Mouse (Mus musculus) embryonic stem cell, embryonic (primary cell): ENCODE data around the gene Atg5.

Source experiments
- CTCF ChIA-PET, 4 experiments: fragments of 300-600 bp in 2 of 4; fragments of 350-600 bp in 2 of 4; sonication (Branson Sonifier 250); formaldehyde crosslinking; loops; one replicate each; lab custom pipeline; 2022; ENCODE audit warnings: inconsistent platforms in 2 of 4; lab: Charles Lee
- POLR2A ChIA-PET, 4 experiments: fragments of 300-600 bp in 2 of 4; fragments of 350-600 bp in 2 of 4; sonication (Branson Sonifier 250); formaldehyde crosslinking; loops; one replicate each; lab custom pipeline; 2022; ENCODE audit warnings: antibody characterized with exemption in 4 of 4, inconsistent platforms in 1 of 4; lab: Charles Lee

Gene Atg5

GRCm38 (mm10) chr10:44303648-44304329 lies 35.6 kb downstream of the Atg5 start:
- CTCF ChIA-PET, result interaction anchor here in 1 of 4 experiments (0.5 kb wide), 1 partner anchor 173 kb away, joined by 3 read pairs; no protein-coding TSS in a partner anchor
- POLR2A ChIA-PET, result interaction anchor here in 1 of 4 experiments (1.6 kb wide), 1 partner anchor 22 kb away, joined by 3 read pairs; no protein-coding TSS in a partner anchor

DNA sequence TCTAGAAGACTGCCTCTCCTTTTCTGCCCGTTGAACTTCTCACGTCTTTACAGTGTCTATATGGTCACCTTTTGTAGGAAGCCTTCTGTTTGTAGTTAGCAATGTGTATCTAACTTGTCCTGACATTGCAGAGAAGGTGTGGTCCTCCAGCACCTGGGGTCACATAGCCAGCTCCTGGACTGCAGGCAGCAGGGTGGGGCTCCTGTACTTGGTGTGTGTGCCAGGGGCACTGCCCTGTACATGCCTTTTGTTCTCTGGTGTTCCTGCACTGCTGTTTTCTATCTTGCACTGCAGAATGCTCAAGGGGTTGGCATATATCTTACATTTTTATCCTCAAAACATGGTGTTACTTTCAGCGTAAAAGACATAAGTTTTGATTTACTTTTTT lies 36.2 kb downstream of the Atg5 start:
- CTCF ChIA-PET, result no interaction called here
- POLR2A ChIA-PET, result interaction anchor here in 2 of 4 experiments (1.4 to 1.6 kb wide), 3 partner anchors 21 to 146 kb away, joined by 3 read pairs; no protein-coding TSS in a partner anchor

DNA sequence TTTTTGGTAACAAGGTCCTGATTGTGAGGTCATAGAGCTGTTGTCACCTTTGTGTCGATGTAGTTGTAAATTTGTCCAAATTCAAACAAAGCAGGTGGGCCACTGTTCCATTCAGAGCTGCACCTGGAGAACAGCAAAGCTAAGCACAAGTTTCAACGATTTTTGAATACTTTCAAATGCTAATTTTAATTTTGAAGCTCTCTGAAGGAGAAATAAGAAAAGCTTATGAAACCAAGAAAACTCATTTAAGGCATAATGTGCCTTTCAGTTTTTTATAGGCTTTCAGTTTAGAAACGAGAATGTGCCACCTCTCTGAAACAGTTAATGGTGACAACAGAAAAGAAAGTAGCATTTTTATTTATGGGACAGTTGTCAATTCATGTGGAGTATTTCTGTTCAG lies 36.7 kb downstream of the Atg5 start:
- POLR2A ChIA-PET, result interaction anchor here in 2 of 4 experiments (0.6 to 1.6 kb wide), 6 partner anchors 21 to 307 kb away, joined by 3 to 6 read pairs (median 3); no protein-coding TSS in a partner anchor
- CTCF ChIA-PET, result interaction anchor here in 1 of 4 experiments (0.6 kb wide), 1 partner anchor 576 kb away, joined by 4 read pairs; no protein-coding TSS in a partner anchor

GRCm38 (mm10) chr10:44306308-44306707 lies 38.1 kb downstream of the Atg5 start:
- POLR2A ChIA-PET, result interaction anchor here in 1 of 4 experiments (0.6 kb wide), 1 partner anchor 53 kb away, joined by 9 read pairs; no protein-coding TSS in a partner anchor
- CTCF ChIA-PET, result interaction anchor here in 1 of 4 experiments (0.9 kb wide), 1 partner anchor 19 kb away, joined by 3 read pairs; no protein-coding TSS in a partner anchor

DNA sequence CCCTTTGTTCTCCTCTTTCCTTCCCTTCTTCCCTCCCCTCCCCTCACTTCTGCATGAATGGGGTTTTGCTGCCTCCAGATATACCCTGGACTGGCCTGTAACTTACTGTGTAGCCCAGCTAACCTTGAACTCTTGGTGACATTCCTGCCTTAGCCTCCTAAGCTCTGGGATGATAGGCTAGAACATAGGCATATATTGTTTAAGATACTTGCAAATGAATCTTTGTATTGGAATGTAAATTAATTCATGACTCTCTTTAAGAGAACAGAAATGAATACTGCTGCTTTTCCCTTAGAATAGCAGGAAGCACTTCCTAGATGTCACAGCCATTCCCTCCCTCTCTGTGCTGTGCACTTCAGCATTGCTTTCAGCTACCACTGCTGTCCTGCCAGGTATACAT lies 40.1 kb downstream of the Atg5 start:
- ChIA-PET CTCF (no interaction called here), POLR2A (interaction anchor here in 2 of 4 experiments (0.7 to 1.0 kb wide), 5 partner anchors 16 to 228 kb away, joined by 3 read pairs; no protein-coding TSS in a partner anchor)

DNA sequence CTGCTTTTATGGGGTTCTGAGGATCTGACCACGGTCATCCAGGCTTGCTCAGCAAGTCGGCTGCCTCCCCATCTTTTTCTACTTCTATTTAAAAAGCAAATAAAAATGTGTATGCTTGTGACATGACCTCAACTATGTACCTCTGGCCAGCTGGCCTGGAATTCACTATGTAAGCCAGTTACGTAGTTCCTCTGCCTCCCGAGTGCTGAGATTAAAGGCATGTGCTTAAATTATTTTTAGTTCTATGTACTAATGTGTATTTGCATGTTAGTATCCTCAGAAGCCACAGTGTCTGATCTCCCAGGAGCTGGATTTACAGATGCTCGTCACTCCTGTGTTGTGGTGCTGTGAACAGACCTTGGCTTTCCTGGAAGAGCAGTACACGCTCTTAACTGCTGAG lies 41.1 kb downstream of the Atg5 start:
- ChIA-PET CTCF (no interaction called here), POLR2A (interaction anchor here in 2 of 4 experiments (0.5 to 1.0 kb wide), 4 partner anchors 17 to 227 kb away, joined by 3 to 5 read pairs (median 3); no protein-coding TSS in a partner anchor)

GRCm38 (mm10) chr10:44315276-44315675 lies 47.1 kb downstream of the Atg5 start:
- CTCF ChIA-PET, result no interaction called here

GRCm38 (mm10) chr10:44316280-44317270 lies 48.4 kb downstream of the Atg5 start:
- CTCF ChIA-PET, result interaction anchor here in 1 of 4 experiments (0.6 kb wide), 2 partner anchors 50 to 314 kb away, joined by 3 read pairs; no protein-coding TSS in a partner anchor
- POLR2A ChIA-PET, result interaction anchor here in 3 of 4 experiments (0.8 to 3.4 kb wide), 6 partner anchors 9 to 92 kb away, joined by 3 to 16 read pairs (median 4); no protein-coding TSS in a partner anchor

More at GRCm38 (mm10) chr10:44315276-44315675, 47.1 kb downstream of the Atg5 start:
- POLR2A ChIA-PET, result interaction anchor here in 3 of 4 experiments (0.6 to 3.4 kb wide), 8 partner anchors 10 to 673 kb away, joined by 3 to 16 read pairs (median 4); no protein-coding TSS in a partner anchor

DNA sequence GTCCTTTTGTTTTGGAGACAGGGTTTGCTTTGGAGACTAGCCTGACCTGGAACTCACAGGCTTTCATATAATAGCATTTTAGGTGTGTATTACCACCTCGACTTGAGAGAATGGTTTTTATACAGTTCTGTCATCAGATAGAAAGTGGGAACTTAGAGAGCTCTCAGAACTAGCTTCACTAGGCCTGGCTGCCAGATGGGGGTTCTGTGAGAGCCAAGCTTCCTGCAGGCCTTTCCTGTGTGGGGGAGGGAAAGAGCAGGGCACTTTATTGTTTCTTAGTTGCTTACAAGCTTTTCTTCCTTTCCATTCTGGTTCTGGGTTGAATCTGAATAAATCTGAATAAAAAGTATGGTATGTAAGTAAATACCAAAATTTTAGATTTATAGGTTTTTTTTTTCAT lies 54.0 kb downstream of the Atg5 start:
- CTCF ChIA-PET, result interaction anchor here in 1 of 4 experiments (0.9 kb wide), 1 partner anchor 138 kb away, joined by 4 read pairs; no protein-coding TSS in a partner anchor
- POLR2A ChIA-PET, result interaction anchor here in 2 of 4 experiments (0.7 to 1.3 kb wide), 3 partner anchors 15 to 70 kb away, joined by 3 read pairs; no protein-coding TSS in a partner anchor

GRCm38 (mm10) chr10:44323070-44323775 lies 55.1 kb downstream of the Atg5 start:
- ChIA-PET CTCF (interaction anchor here in 1 of 4 experiments (0.7 kb wide), 1 partner anchor 1365 kb away, joined by 4 read pairs; no protein-coding TSS in a partner anchor), POLR2A (interaction anchor here in 1 of 4 experiments (3.9 kb wide), 1 partner anchor 69 kb away, joined by 26 read pairs; no protein-coding TSS in a partner anchor)

DNA sequence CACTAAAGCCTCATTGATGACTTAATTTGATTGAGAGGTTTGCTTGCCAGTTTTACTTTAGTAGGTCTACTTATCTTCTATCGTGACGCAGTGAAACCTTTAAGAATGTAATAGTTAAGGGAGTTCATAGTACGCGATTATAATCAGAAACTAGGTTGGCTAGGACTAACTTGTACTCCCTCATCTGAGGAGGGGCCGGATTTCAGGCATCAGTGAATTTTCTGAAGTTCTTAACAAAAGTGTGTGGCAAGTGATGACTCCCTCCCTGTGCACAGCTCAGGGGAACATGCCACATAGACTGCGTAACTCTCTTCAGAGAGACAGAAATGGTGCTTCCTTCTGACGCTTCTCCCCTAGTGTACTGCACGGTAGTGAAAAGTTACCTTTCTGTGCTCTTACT lies 55.7 kb downstream of the Atg5 start:
- ChIA-PET POLR2A (interaction anchor here in 2 of 4 experiments (0.5 to 3.9 kb wide), 4 partner anchors 8 to 122 kb away, joined by 3 to 26 read pairs (median 12); no protein-coding TSS in a partner anchor), CTCF (interaction anchor here in 1 of 4 experiments (0.7 kb wide), 1 partner anchor 1366 kb away, joined by 4 read pairs; no protein-coding TSS in a partner anchor)

- POLR2A ChIA-PET, result interaction anchor here (0.5 to 3.9 kb wide), 30 partner anchors 10 to 751 kb away, joined by 3 to 26 read pairs (median 4); no protein-coding TSS in a partner anchor
- CTCF ChIA-PET, result interaction anchor here in 3 of 4 experiments (0.5 to 0.7 kb wide), 5 partner anchors 19 to 668 kb away, joined by 3 to 7 read pairs (median 5); no protein-coding TSS in a partner anchor
These were observed 57.7 kb downstream of the Atg5 start for GRCm38 (mm10) chr10:44325551-44326500.

GRCm38 (mm10) chr10:44327057-44327456 lies 58.9 kb downstream of the Atg5 start:
- ChIA-PET POLR2A (interaction anchor here in 2 of 4 experiments (0.9 to 2.8 kb wide), 3 partner anchors 65 to 218 kb away, joined by 3 to 13 read pairs (median 6); no protein-coding TSS in a partner anchor), CTCF (interaction anchor here in 2 of 4 experiments (0.6 to 0.8 kb wide), 2 partner anchors 123 to 1488 kb away, joined by 3 to 5 read pairs; no protein-coding TSS in a partner anchor)

GRCm38 (mm10) chr10:44328347-44328746 lies 60.2 kb downstream of the Atg5 start:
- ChIA-PET POLR2A (interaction anchor here in 1 of 4 experiments (1.0 to 1.3 kb wide), 2 partner anchors 24 to 113 kb away, joined by 3 to 5 read pairs; no protein-coding TSS in a partner anchor), CTCF (no interaction called here)

- ChIA-PET CTCF (no interaction called here), POLR2A (interaction anchor here in 1 of 4 experiments (0.7 kb wide), 1 partner anchor 39 kb away, joined by 3 read pairs; no protein-coding TSS in a partner anchor)
These were observed 62.6 kb downstream of the Atg5 start for GRCm38 (mm10) chr10:44330717-44331116.
